Comparison of ENCODE assay signal across 14 mouse cellular contexts in genomic region chr8:127768311-127768710, GRCm38 (mm10).
"Had no signal": no experiment of that assay in that cellular context is flagged by ENCODE, and none has a peak within 500 bp of the region (broad histone marks: within the 10 kb centered on the region; RNA-seq: fewer than 3 reads in every experiment).

No protein-coding gene starts in this region.

- H3K9ac ChIP-seq: kidney, embryonic 15.5 days; limb, embryonic 15.5 days; liver, embryonic 13.5 days; liver, postnatal 0 days; midbrain, embryonic 13.5 days had no signal

- DNase-seq: kidney, adult 2 months; kidney, postnatal 25 days; layer of hippocampus, adult 9-11 months; layer of hippocampus, postnatal 36 days; liver, embryonic 13.5 days; liver, postnatal 0 days; right cerebral cortex, postnatal 4 days; spleen, adult 18-20 months; thymus, adult 18-20 months; thymus, postnatal 14 days had no signal

- H3K4me1 ChIP-seq: kidney, embryonic 15.5 days; limb, embryonic 15.5 days; liver, embryonic 13.5 days; midbrain, embryonic 13.5 days had no signal

- H3K36me3 ChIP-seq: kidney, embryonic 15.5 days; limb, embryonic 15.5 days; liver, embryonic 13.5 days; midbrain, embryonic 13.5 days had no signal

- H3K9me3 ChIP-seq: kidney, embryonic 15.5 days; limb, embryonic 15.5 days; liver, embryonic 13.5 days; midbrain, embryonic 13.5 days had no signal

- H3K27me3 ChIP-seq: kidney, embryonic 15.5 days; limb, embryonic 15.5 days; liver, embryonic 13.5 days; midbrain, embryonic 13.5 days had no signal

- ATAC-seq: liver, postnatal 0 days; midbrain, embryonic 13.5 days had no signal

- H3K4me2 ChIP-seq: kidney, embryonic 15.5 days; limb, embryonic 15.5 days; liver, embryonic 13.5 days; midbrain, embryonic 13.5 days had no signal

- H3K4me3 ChIP-seq: kidney, embryonic 15.5 days; limb, embryonic 15.5 days; liver, embryonic 13.5 days; midbrain, embryonic 13.5 days; myocyte had no signal

- H3K27ac ChIP-seq: kidney, embryonic 15.5 days; limb, embryonic 15.5 days; liver, embryonic 13.5 days; midbrain, embryonic 13.5 days had no signal
